Mouse (Mus musculus): Measurements from ENCODE around the gene Fam166b.
A peak's percentile ranks its signal among the peaks of the same experiment; 100 is the strongest.

The Fam166b gene

GRCm38 (mm10) chr4:43427501-43428179 lies 1.3 kb downstream of the Fam166b start:
- peak in 1 of 2 experiments; percentile 45 for DNase-seq

GRCm38 (mm10) chr4:43426487-43426886 lies 2.4 kb downstream of the Fam166b start:
- DNase-seq = no peak

- no peak for DNase-seq
These were observed 3.1 kb downstream of the Fam166b start for GRCm38 (mm10) chr4:43425648-43426380.

GRCm38 (mm10) chr4:43425197-43425596 lies 3.7 kb downstream of the Fam166b start:
- no peak for DNase-seq

- no peak for DNase-seq
These were observed 4.9 kb downstream of the Fam166b start for GRCm38 (mm10) chr4:43424072-43424471.

GRCm38 (mm10) chr4:43423267-43423934 lies 5.5 kb downstream of the Fam166b start:
- DNase-seq = no peak

GRCm38 (mm10) chr4:43421632-43422240 lies 7.2 kb downstream of the Fam166b start:
- DNase-seq = no peak

GRCm38 (mm10) chr4:43420305-43420704 lies 8.6 kb downstream of the Fam166b start:
- peak; percentile 73 to 74 for DNase-seq

GRCm38 (mm10) chr4:43419801-43420281 lies 9.1 kb downstream of the Fam166b start:
- DNase-seq = no peak

- DNase-seq = no peak
These were observed 9.8 kb downstream of the Fam166b start for GRCm38 (mm10) chr4:43418973-43419656.

- no peak for DNase-seq
These were observed 10.5 kb downstream of the Fam166b start for GRCm38 (mm10) chr4:43418450-43418849.

- no peak for DNase-seq
These were observed 11.5 kb downstream of the Fam166b start for GRCm38 (mm10) chr4:43417269-43418062.

GRCm38 (mm10) chr4:43416071-43416490 lies 12.9 kb downstream of the Fam166b start:
- no peak for DNase-seq

- no peak for DNase-seq
These were observed 13.5 kb downstream of the Fam166b start for GRCm38 (mm10) chr4:43415221-43416070.

- DNase-seq = no peak
These were observed 14.2 kb downstream of the Fam166b start for GRCm38 (mm10) chr4:43414761-43415160.

GRCm38 (mm10) chr4:43407071-43407920 lies 21.6 kb downstream of the Fam166b start:
- DNase-seq = no peak

- DNase-seq = no peak
These were observed 22.6 kb downstream of the Fam166b start for GRCm38 (mm10) chr4:43406162-43406971.

- no peak for DNase-seq
These were observed 24.2 kb downstream of the Fam166b start for GRCm38 (mm10) chr4:43404697-43405096.

- no peak for DNase-seq
These were observed 26.7 kb downstream of the Fam166b start for GRCm38 (mm10) chr4:43402212-43402611.
